Mouse (Mus musculus) embryonic facial prominence, embryonic 15.5 days (tissue): Measurements from ENCODE around the gene Mbd4. TPM values are rescaled to one million over a fixed set of nuclear protein-coding genes. Genes with fewer than 3 reads are reported as not detected.

Source experiments
- ATAC-seq: fragments of 200-750 bp; cut with Nextera tagmentation; 2 replicates; pipeline ENCODE4 v1.8.0; 2017; ENCODE audit warnings: low read depth, moderate TSS enrichment; ENCODE audit not compliant: insufficient number of reproducible peaks, low FRiP score, low TSS enrichment
- H3K27ac ChIP-seq: fragments of 300-500 bp; sonication (generic); replicated peaks from 2 replicates; pipeline ENCODE4 v1.5.1; 2015; ENCODE audit warnings: mild to moderate bottlenecking, inconsistent platforms
- H3K27me3 ChIP-seq: fragments of 300-500 bp; sonication (generic); 2 replicates; pipeline ENCODE4 v1.6.1; 2015; ENCODE audit warnings: inconsistent platforms
- H3K36me3 ChIP-seq: fragments of 300-500 bp; sonication (generic); 2 replicates; pipeline ENCODE4 v1.6.1; 2015; ENCODE audit warnings: mild to moderate bottlenecking, inconsistent platforms
- H3K4me1 ChIP-seq: fragments of 300-500 bp; sonication (generic); 2 replicates; pipeline ENCODE4 v1.6.1; 2015; ENCODE audit warnings: inconsistent platforms
- H3K4me2 ChIP-seq: fragments of 300-500 bp; sonication (generic); replicated peaks from 2 replicates; pipeline ENCODE4 v1.6.1; 2015; ENCODE audit warnings: mild to moderate bottlenecking, inconsistent platforms
- H3K4me3 ChIP-seq: fragments of 300-500 bp; sonication (generic); replicated peaks from 2 replicates; pipeline ENCODE4 v1.5.1; 2015; ENCODE audit warnings: mild to moderate bottlenecking, inconsistent platforms
- H3K9ac ChIP-seq: fragments of 300-500 bp; sonication (generic); 2 replicates; pipeline ENCODE4 v1.6.1; 2015; ENCODE audit warnings: inconsistent platforms
- H3K9me3 ChIP-seq: fragments of 300-500 bp; sonication (generic); replicated peaks from 2 replicates; pipeline ENCODE4 v1.6.1; 2016; ENCODE audit warnings: inconsistent platforms
- WGBS: fragments of 180-500 bp; shearing (Covaris S2); methylation state at CpG from one replicate; pipeline ENCODE4 v1.1.7; 2015; 5-methylcytosine and 5-hydroxymethylcytosine counted together
- polyA plus RNA-seq: library from polyadenylated mRNA; unstranded; fragments of >200 nt; fragmentation: Nextera tagmentation; extraction: Ambion mirVana; gene quantifications from 2 replicates; pipeline ENCODE4 v1.2.1, GENCODE M21; 2015

The Mbd4 gene
- polyA plus RNA-seq, 1 experiment from 2014 or later, result 18.5 TPM

DNA sequence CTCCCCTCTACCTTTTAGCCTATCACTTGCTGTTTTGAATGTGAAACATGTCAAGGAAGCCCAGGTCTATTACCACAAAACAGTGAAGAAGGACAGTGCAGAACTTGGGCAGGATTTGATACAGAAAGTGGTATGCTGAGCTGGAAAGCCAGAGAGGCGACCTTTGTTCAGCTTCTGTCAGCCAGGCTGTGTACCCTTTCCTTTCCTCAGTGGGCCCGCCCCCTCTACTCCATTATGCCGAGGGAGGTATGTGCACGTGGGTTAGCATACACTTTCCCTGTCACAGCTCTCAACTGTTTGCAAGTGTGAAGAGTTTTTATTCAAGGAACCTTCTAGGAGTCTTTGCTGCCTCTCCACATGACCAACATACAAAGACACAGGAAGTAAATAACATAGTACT lies 6.1 kb upstream of the Mbd4 start:
- H3K4me1 ChIP-seq, result peaks cover 15% of the 10 kb centered on the region
- no peak for ATAC-seq
- no peaks in the 10 kb centered on the region for H3K9me3 ChIP-seq
- WGBS, result 58% methylated on average over 4 of the region's 4 CpGs
- 0 out of 2 replicates have a peak, but pooled peaks cover under 1% of the 10 kb centered on the region for H3K36me3 ChIP-seq
- H3K27me3 ChIP-seq, result no peaks in the 10 kb centered on the region
- no peak overlapping the region for H3K4me3 ChIP-seq
- no peak overlapping the region for H3K9ac ChIP-seq
- H3K27ac ChIP-seq, result no peak overlapping the region
- H3K4me2 ChIP-seq, result no peak overlapping the region

DNA sequence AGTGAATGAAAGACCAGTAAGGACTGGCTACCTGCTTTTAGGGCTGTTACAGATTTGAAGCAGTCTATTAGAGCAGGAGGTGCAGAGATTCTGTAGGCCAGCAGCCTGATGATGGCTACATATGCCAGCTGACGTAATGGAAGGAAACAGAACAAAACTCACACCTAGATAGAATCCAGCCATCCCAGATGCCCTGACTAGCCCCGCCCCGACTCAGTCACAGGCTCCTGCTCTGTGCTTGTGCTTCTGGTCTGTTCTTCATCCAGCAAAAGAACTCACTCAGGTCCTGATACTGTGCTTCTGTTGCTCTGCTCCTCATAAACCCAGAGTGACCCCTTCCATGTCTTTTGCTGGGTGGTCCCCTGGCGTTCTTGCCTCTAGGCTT lies 3.2 kb upstream of the Mbd4 start:
- H3K27me3 ChIP-seq, result no peaks in the 10 kb centered on the region
- H3K9me3 ChIP-seq, result no peaks in the 10 kb centered on the region
- H3K4me3 ChIP-seq, result no peak overlapping the region
- WGBS, result 64% methylated on average over 4 of the region's 4 CpGs
- H3K4me1 ChIP-seq, result peaks cover 31% of the 10 kb centered on the region
- H3K36me3 ChIP-seq, result no peaks in the 10 kb centered on the region
- ATAC-seq, result no peak
- no peak overlapping the region for H3K9ac ChIP-seq
- H3K27ac ChIP-seq, result peak overlapping the region; percentile 44; the same call in 1 of the 2 replicates
- H3K4me2 ChIP-seq, result no peak overlapping the region

DNA sequence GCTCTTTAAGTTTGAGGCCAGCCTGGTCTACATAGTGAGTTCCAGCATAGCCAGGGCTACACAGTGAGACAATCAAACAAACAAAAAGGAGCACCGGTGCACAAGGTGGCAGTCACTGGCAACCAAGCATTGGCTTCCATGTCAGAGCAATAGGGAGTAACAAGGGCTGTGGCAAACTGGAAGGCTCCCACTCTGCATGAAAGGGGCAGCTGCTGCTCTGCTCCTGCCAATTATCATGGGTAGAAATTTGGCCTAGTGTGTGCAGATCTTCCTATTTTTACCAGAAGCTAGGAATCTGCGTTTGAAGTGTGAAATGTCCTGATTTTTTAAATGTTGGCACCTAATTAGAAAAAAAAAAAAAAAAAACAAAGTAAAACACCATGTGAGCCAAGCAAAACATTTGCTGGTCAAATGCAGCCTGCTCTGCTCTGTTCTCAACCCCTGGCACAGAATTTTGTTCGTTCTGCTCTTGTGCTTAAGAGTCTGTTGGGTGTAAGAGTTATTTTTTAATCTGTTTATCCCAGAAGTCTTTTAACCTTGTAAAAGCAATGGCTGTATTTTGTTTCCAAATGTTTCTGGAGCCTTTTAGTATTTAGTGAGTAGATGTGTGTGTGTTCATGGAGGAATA lies 2.7 kb upstream of the Mbd4 start:
- 82% methylated on average over 3 of the region's 3 CpGs for WGBS
- no peak for ATAC-seq
- H3K9ac ChIP-seq, result no peak overlapping the region
- no peaks in the 10 kb centered on the region for H3K27me3 ChIP-seq
- no peaks in the 10 kb centered on the region for H3K36me3 ChIP-seq
- peak overlapping the region; percentile 44; the same call in 1 of the 2 replicates for H3K27ac ChIP-seq
- no peaks in the 10 kb centered on the region for H3K9me3 ChIP-seq
- H3K4me3 ChIP-seq, result no peak overlapping the region
- H3K4me2 ChIP-seq, result no peak overlapping the region
- peaks cover 31% of the 10 kb centered on the region for H3K4me1 ChIP-seq

DNA sequence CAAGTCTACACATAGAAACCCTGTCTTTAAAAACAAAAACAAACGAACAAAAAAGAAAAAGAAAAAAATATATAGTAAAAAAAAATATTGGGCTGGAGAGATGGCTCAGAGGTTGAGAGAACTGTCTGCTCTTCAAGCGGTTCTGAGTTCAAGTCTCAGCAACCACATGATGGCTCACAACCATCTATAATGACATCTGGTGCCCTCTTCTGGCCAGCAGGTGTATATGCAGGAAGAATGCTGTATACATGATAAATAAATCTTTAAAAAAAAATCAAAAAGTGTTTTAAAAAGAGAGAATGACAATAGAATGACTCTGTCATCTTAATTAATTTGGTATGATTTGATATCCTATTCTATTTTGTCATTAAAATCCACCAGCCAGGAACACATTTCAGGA lies 1.3 kb upstream of the Mbd4 start:
- no peak overlapping the region for H3K9ac ChIP-seq
- no peak overlapping the region for H3K4me2 ChIP-seq
- H3K4me3 ChIP-seq, result no peak overlapping the region
- no peaks in the 10 kb centered on the region for H3K27me3 ChIP-seq
- no peak overlapping the region for H3K27ac ChIP-seq
- WGBS, result 65% methylated on average over 2 of the region's 2 CpGs
- peaks cover 31% of the 10 kb centered on the region for H3K4me1 ChIP-seq
- ATAC-seq, result no peak
- peaks cover 3% of the 10 kb centered on the region; the same call in 1 of the 2 replicates for H3K36me3 ChIP-seq
- H3K9me3 ChIP-seq, result no peaks in the 10 kb centered on the region

DNA sequence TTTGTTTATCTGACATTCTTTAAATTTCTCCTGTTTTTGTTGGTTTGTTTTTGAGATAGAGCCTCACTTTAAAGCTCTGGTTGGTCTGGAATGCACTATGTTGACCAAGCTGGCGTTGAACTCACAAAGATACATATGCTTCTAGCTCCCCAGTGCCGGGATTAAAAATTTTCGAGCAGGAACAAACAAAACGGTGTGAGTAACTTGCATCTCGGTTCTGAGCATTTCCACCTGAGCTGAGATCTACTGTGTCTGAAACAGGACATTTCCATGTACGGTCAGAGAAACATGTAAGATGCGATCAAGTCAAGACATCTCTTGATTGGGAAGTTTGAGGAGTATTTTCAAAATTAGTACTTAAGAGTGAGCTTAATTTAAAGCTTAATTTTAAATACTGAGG lies 814 bp upstream of the Mbd4 start:
- H3K36me3 ChIP-seq, result peaks cover 8% of the 10 kb centered on the region; the same call in 1 of the 2 replicates
- no peaks in the 10 kb centered on the region for H3K27me3 ChIP-seq
- peak overlapping the region; percentile 74 for H3K4me2 ChIP-seq
- no peak overlapping the region for H3K9ac ChIP-seq
- H3K9me3 ChIP-seq, result no peaks in the 10 kb centered on the region
- H3K27ac ChIP-seq, result peak overlapping the region; percentile 89
- ATAC-seq, result no peak
- H3K4me1 ChIP-seq, result peaks cover 31% of the 10 kb centered on the region
- 41% methylated on average over 7 of the region's 7 CpGs for WGBS
- peak overlapping the region; percentile 69 for H3K4me3 ChIP-seq

DNA sequence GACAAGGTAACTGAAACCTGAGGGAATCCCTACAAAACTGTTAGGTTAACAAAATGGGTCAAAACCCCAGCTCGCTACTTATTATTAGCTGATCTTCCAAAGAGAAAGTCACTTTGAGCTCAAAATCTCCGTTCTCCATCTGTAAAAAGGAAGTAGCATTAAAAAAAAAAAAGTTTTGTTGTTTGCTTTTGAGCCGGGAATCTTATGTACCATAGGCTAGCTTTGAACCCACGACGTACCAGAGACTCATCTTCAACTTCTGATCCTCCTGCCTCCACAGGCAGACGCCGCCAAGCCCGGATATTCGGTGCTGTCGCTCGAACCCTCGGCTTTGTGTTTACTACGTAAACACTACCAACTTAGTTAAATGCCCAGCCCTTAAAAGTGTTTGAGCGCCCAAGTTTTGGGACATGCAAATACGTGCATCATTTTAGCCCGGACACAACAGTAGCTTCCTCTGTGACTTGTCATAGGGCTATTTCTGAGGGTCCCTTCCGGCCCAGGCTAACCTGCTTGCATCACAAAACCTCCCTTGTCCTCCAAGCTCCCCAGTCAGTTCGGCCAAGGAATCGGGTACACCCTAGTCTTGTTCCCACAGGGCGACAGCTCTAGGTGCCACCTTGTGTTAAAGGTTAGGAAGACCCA lies 603 bp downstream of the Mbd4 start:
- Histone ChIP-seq H3K9ac (peak overlapping the region; percentile 44), H3K9me3 (no peaks in the 10 kb centered on the region), H3K27ac (peak overlapping the region; percentile 83), H3K4me3 (peak overlapping the region; percentile 69), H3K36me3 (peaks cover 17% of the 10 kb centered on the region; the same call in 1 of the 2 replicates), H3K4me1 (peaks cover 31% of the 10 kb centered on the region), H3K4me2 (peak overlapping the region; percentile 74), H3K27me3 (no peaks in the 10 kb centered on the region)
- WGBS, result 5% methylated on average over 20 of the region's 20 CpGs
- ATAC-seq, result no peak

DNA sequence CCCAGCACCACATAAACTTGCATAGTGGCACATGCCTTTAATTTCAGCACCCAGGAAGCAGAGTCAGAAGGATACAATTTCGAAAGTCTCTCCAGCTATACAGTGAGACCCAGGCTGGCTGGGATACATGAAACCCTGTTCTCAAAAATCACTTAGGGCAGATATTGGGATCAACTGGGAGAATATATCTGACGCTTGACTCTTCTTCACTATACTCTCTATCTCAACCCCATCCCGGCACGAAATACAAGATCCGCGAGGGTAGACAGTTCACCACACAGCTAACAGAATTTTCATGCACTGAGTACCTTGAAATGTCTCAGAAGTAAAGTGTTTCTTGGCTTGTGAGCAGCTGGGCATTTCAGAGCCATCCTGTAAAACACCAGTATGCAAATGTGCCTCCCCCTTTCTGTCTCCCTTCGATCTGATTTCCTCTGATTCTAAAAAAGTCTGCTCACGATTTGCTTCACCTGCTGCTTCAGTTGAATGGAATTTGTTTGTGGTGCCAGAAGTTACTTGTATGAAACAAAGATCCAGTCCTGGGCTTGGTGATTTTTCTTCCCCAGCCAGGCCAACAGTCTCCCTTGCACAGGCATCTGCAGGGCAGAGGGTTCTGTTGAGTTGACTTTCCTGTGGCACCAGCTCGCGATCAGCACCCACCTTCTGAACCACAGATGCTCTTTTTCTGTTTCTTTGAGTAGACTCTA lies 4.4 kb downstream of the Mbd4 start:
- H3K9ac ChIP-seq, result no peak overlapping the region
- H3K27me3 ChIP-seq, result no peaks in the 10 kb centered on the region
- ATAC-seq, result no peak
- peaks cover 15% of the 10 kb centered on the region; the same call in 1 of the 2 replicates for H3K4me1 ChIP-seq
- H3K27ac ChIP-seq, result no peak overlapping the region; the same call in 1 of the 2 replicates
- 85% methylated on average over 10 of the region's 10 CpGs for WGBS
- no peaks in the 10 kb centered on the region for H3K9me3 ChIP-seq
- H3K4me3 ChIP-seq, result no peak overlapping the region
- peaks cover 29% of the 10 kb centered on the region for H3K36me3 ChIP-seq
- H3K4me2 ChIP-seq, result no peak overlapping the region

DNA sequence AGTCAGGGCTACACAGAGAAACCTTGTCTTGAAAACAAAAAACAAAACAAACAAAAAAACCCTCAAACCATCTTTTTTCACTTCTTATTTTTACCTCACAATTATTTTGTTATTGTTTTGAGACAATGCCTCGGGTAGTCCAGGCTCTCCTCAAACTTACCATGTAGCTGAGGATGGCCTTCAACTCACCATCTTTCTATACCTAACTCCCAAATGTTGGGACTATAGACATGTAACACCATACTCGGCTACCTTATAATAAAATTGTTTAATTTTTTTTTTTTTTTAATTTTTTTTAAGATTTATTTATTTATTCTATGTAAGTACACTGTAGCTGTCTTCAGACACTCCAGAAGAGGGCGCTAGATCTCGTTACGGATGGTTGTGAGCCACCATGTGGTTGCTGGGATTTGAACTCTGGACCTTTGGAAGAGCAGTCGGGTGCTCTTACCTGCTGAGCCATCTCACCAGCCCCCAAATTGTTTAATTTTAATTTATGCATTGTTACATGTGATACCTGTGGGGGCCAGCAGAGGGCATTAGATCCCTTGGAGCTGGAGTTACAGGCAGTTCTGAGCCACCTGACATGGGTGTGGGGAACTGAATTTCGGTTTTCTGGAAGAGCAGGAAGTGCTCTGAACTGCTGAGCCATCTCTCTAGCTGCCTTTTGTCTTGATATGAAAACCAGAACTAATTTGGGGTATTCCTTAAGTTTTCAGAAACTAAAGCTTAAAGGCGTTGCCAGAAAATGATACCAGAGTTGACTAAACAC lies 6.3 kb downstream of the Mbd4 start:
- Histone ChIP-seq H3K27me3 (no peaks in the 10 kb centered on the region), H3K9me3 (no peaks in the 10 kb centered on the region), H3K4me1 (0 out of 2 replicates have a peak, but pooled peaks cover 5% of the 10 kb centered on the region), H3K9ac (no peak overlapping the region), H3K4me3 (no peak overlapping the region), H3K4me2 (no peak overlapping the region), H3K27ac (0 out of 2 replicates have a peak overlapping the region, but pooled peaks have one; percentile 34), H3K36me3 (peaks cover 48% of the 10 kb centered on the region)
- ATAC-seq, result no peak
- 37% methylated on average over 8 of the region's 8 CpGs for WGBS

DNA sequence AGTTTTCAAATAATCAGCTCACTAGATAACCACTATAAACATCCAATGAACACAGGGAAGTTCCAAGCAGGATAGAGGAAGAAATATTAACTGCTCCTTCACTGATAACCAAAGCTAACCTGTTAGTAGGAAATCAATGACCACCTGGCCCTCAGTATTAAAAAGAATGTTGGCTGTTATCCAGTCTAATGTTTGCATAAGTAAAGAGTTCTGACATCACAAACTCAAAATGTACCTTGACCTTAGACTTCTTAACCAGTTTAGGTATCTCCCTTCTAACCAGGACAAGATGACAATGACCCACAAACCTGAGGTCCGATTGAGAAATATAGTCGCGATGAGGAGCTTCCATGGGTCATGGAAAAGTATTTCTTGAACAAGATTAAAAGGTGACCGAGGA lies 8.2 kb downstream of the Mbd4 start:
- Histone ChIP-seq H3K9me3 (no peaks in the 10 kb centered on the region), H3K9ac (no peak overlapping the region), H3K36me3 (peaks cover 48% of the 10 kb centered on the region), H3K27ac (no peak overlapping the region), H3K4me1 (0 out of 2 replicates have a peak, but pooled peaks cover 3% of the 10 kb centered on the region), H3K27me3 (no peaks in the 10 kb centered on the region), H3K4me2 (no peak overlapping the region), H3K4me3 (no peak overlapping the region)
- no peak for ATAC-seq
- WGBS, result 96% methylated on average over 4 of the region's 4 CpGs

DNA sequence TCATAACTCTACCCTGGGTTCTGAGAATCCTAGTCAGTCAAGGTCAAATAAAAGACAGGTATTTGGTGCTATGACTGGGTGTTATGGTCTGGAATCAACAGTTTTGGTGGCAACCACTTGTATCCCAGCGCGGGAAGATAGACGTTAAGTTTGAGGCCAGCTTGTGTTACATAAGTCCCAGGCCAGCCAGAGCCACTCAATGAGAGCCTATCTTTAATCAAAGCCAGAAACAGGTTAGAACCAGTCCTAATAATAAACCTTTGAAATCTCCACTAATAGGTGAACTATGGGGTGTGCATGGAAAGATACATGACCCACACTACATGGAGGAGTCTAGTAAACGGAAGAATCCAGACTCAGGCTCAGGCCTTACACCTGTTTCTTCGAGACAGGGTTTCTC lies 14.4 kb downstream of the Mbd4 start:
- no peaks in the 10 kb centered on the region for H3K9me3 ChIP-seq
- H3K36me3 ChIP-seq, result peaks cover 22% of the 10 kb centered on the region
- no peak overlapping the region for H3K9ac ChIP-seq
- H3K27ac ChIP-seq, result no peak overlapping the region
- peak overlapping the region; percentile 69 for H3K4me2 ChIP-seq
- no peaks in the 10 kb centered on the region for H3K27me3 ChIP-seq
- peak overlapping the region; percentile 37 for H3K4me3 ChIP-seq
- no peak for ATAC-seq
- H3K4me1 ChIP-seq, result peaks cover 9% of the 10 kb centered on the region; the same call in 1 of the 2 replicates
- WGBS, result 58% methylated on average over 5 of the region's 5 CpGs

DNA sequence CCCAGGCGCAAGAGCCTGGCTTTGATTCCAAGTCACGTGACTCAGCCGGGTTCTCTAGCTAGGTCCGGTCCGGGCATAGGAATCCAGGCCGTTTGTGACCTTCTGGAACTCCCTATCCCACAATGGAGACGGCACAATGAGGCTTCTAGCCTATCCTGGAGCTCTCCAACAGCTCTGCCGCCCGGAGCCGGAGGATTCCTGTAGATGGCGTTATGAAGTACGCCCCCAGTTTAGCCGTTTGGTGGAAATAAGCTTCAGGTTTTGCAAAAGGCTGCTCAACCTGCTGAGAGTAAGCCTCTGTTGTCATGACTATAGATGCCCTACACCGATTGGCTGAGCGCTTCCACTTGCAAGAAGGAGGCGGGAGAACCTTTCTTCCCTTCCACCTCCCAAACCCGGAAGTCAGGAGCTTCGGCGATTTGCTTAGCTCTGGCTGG lies 15.0 kb downstream of the Mbd4 start, which contains the start of gene Efcab12:
TSS of gene Efcab12 (minus strand) at position 252 of the 437 bp plus-strand sequence.
- 2% methylated on average over 19 of the region's 19 CpGs for WGBS

More for the DNA sequence above, 15.0 kb downstream of the Mbd4 start, which contains the start of gene Efcab12:
- Histone ChIP-seq H3K4me3 (peak within 1 kb of the TSS; percentile 37), H3K4me1 (peaks cover 9% of the 10 kb centered on the region; the same call in 1 of the 2 replicates), H3K4me2 (peak within 1 kb of the TSS; percentile 69), H3K9me3 (no peaks in the 10 kb centered on the region), H3K36me3 (peaks cover 16% of the 10 kb centered on the region), H3K27ac (no peak within 1 kb of the TSS), H3K9ac (no peak within 1 kb of the TSS), H3K27me3 (no peaks in the 10 kb centered on the region)
- peak; percentile 80 for ATAC-seq
